Mouse (Mus musculus) midbrain, embryonic 10.5 days (tissue): ENCODE data around the gene Serpina6. TPM values are rescaled to one million over a fixed set of nuclear protein-coding genes. Genes with fewer than 3 reads are reported as not detected.
"Not testable (repeated sequence)": the region's sequence is repeated elsewhere in the genome, so short reads cannot be mapped to it uniquely, and the experiment has no call there.

Experiments used
- DNase-seq: peaks from one replicate; pipeline ENCODE4 v3.0.0-alpha.2; 2017; ENCODE audit warnings: low spot score
- H3K27ac ChIP-seq: fragments of 300-500 bp; sonication (generic); replicated peaks from 2 replicates; pipeline ENCODE4 v1.5.1; 2016; ENCODE audit warnings: mild to moderate bottlenecking
- H3K27me3 ChIP-seq: fragments of 300-500 bp; sonication (generic); 2 replicates; pipeline ENCODE4 v1.6.1; 2016; ENCODE audit warnings: low read depth, mild to moderate bottlenecking; ENCODE audit not compliant: poor library complexity, severe bottlenecking
- H3K36me3 ChIP-seq: fragments of 300-500 bp; sonication (generic); 2 replicates; pipeline ENCODE4 v1.6.1; 2016; ENCODE audit warnings: mild to moderate bottlenecking, moderate library complexity
- H3K4me1 ChIP-seq: fragments of 300-500 bp; sonication (generic); 2 replicates; pipeline ENCODE4 v1.6.1; 2016
- H3K4me3 ChIP-seq: fragments of 300-500 bp; sonication (generic); 2 replicates; pipeline ENCODE4 v1.5.1; 2016; ENCODE audit warnings: mild to moderate bottlenecking, moderate library complexity
- H3K9me3 ChIP-seq: fragments of 300-500 bp; sonication (generic); replicated peaks from 2 replicates; pipeline ENCODE4 v1.6.1; 2016; ENCODE audit warnings: mild to moderate bottlenecking
- WGBS: fragments of 180-500 bp; shearing (Covaris S2); methylation state at CpG from one replicate; pipeline ENCODE4 v1.1.7; 2016; 5-methylcytosine and 5-hydroxymethylcytosine counted together
- polyA plus RNA-seq: library from polyadenylated mRNA; unstranded; fragments of >200 nt; fragmentation: Nextera tagmentation; extraction: Ambion mirVana; gene quantifications from 2 replicates; pipeline ENCODE4 v1.2.1, GENCODE M21; 2016

Gene Serpina6
- polyA plus RNA-seq, 1 experiment from 2014 or later = not detected

GRCm38 (mm10) chr12:103676039-103676438 is 19.0 kb upstream of the Serpina6 start, which contains the start of gene Serpina16:
TSS of gene Serpina16 (minus strand) at chr12:103676139.
- DNase-seq = no peak
- Histone ChIP-seq H3K27ac (no peak within 1 kb of the TSS), H3K36me3 (no peaks in the 10 kb centered on the region), H3K4me3 (no peak within 1 kb of the TSS), H3K27me3 (no peaks in the 10 kb centered on the region), H3K4me1 (no peaks in the 10 kb centered on the region), H3K9me3 (no peaks in the 10 kb centered on the region)
- 100% methylated on average over 1 of the region's 1 CpGs for WGBS

- H3K36me3 ChIP-seq = no peaks in the 10 kb centered on the region
- 86% methylated on average over 2 of the region's 2 CpGs for WGBS
- no peaks in the 10 kb centered on the region for H3K27me3 ChIP-seq
- H3K9me3 ChIP-seq = no peaks in the 10 kb centered on the region
- no peak overlapping the region for H3K27ac ChIP-seq
- H3K4me3 ChIP-seq = no peak overlapping the region
- DNase-seq = no peak
- no peaks in the 10 kb centered on the region for H3K4me1 ChIP-seq
These were observed 16.2 kb upstream of the Serpina6 start for GRCm38 (mm10) chr12:103673179-103673578.

- Histone ChIP-seq H3K27me3 (no peaks in the 10 kb centered on the region), H3K4me3 (no peak overlapping the region), H3K36me3 (no peaks in the 10 kb centered on the region), H3K9me3 (no peaks in the 10 kb centered on the region), H3K27ac (no peak overlapping the region), H3K4me1 (no peaks in the 10 kb centered on the region)
- no peak for DNase-seq
- WGBS = 74% methylated on average over 3 of the region's 3 CpGs
These were observed 14.5 kb upstream of the Serpina6 start for GRCm38 (mm10) chr12:103671483-103671882.

DNA sequence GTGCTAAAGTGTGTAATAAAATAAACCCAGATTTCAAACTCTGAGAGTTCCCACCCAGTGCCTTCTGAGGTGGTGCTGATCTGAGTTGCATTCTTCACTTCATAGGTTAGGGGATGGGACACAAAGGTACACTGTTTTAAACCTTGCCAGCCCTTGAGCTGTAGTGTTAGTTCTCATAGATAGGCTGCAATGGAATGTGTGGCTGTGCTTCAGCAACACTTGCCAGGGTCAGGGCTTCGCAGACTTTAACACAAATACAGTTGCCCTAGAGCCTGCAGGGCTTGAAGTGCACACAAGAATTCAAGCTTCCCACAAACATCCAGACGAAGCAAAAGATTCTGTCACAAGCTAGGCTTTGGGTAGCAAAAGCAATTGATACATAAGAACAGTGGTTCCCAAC is 14.0 kb upstream of the Serpina6 start:
- no peak for DNase-seq
- Histone ChIP-seq H3K4me3 (no peak overlapping the region), H3K4me1 (no peaks in the 10 kb centered on the region), H3K36me3 (no peaks in the 10 kb centered on the region), H3K27ac (no peak overlapping the region), H3K27me3 (no peaks in the 10 kb centered on the region), H3K9me3 (0 out of 2 replicates have a peak, but pooled peaks cover 3% of the 10 kb centered on the region)
- 81% methylated on average over 2 of the region's 2 CpGs for WGBS

DNA sequence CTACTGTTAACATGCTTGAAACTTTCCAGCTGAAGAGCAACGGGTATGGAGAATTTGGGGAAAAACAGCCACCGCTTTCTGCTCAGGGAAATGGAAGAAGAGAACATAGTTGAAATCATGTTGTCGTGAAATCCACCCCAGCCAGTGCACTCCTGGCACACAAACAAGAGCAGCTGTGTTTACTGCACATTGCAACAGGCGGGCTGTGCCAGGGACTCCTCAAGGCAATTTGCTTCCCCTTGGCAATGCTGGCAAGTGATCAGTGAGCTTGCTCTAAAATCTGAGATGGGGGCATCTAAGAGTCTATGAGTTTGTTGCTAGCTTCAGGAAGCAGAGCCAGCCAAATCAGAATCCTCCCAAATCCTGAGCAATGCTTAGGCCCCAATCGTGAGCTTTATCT is 13.3 kb upstream of the Serpina6 start:
- Histone ChIP-seq H3K27ac (no peak overlapping the region), H3K36me3 (no peaks in the 10 kb centered on the region), H3K4me3 (no peak overlapping the region), H3K27me3 (no peaks in the 10 kb centered on the region), H3K9me3 (0 out of 2 replicates have a peak, but pooled peaks cover 4% of the 10 kb centered on the region), H3K4me1 (no peaks in the 10 kb centered on the region)
- DNase-seq = no peak
- WGBS = 87% methylated on average over 5 of the region's 5 CpGs

DNA sequence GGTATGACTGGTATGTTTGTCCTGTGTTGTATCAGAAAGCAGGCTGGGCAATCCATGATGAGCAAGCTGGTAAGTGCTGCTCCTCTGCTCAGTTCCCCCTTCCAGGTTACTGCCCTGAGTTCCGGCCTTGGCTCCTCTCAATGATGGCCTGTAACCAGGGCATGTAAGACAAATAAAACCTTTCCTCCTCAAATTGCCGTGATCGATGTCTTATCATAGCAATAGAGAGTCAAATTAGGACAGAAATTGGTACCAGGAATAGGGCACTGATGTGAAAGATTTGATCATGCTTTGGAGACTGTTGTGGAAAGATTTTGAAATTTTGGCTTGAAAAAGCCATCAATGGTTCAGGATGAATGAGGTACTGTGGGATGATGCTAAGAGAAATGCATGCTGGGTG is 8.3 kb upstream of the Serpina6 start:
- Histone ChIP-seq H3K4me3 (no peak overlapping the region), H3K27ac (no peak overlapping the region), H3K27me3 (no peaks in the 10 kb centered on the region), H3K36me3 (no peaks in the 10 kb centered on the region), H3K4me1 (no peaks in the 10 kb centered on the region), H3K9me3 (0 out of 2 replicates have a peak, but pooled peaks cover 4% of the 10 kb centered on the region)
- WGBS = 94% methylated on average over 3 of the region's 3 CpGs
- no peak for DNase-seq

DNA sequence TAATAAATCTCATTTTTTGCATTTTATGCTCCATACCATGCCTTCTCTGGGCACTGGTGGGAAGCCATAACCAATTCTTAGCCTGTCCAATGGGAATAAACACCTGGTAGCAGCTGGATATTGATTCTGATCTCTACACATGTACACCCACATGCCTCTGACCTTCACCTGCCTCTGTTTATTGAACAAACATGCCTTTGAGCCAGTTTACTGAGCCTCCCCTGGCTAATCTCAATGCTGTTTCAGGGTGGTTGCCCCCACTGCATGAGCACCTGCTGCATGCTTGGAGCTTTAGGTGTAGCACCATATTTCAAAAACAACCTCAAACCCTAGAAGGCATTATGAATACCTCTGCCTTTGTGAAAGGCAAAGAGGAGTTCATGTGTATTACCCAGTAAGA is 5.0 kb upstream of the Serpina6 start:
- H3K36me3 ChIP-seq, DNase-seq, H3K9me3 ChIP-seq, H3K4me3 ChIP-seq, H3K4me1 ChIP-seq, H3K27me3 ChIP-seq, H3K27ac ChIP-seq: not testable (repeated sequence)

GRCm38 (mm10) chr12:103660076-103660475 is 3.1 kb upstream of the Serpina6 start:
- Histone ChIP-seq H3K4me3 (no peak overlapping the region), H3K4me1 (no peaks in the 10 kb centered on the region), H3K27ac (no peak overlapping the region), H3K36me3 (no peaks in the 10 kb centered on the region), H3K9me3 (no peaks in the 10 kb centered on the region), H3K27me3 (no peaks in the 10 kb centered on the region)
- DNase-seq = no peak
- WGBS = 83% methylated on average over 5 of the region's 5 CpGs

- no peak for DNase-seq
- Histone ChIP-seq H3K4me1 (no peaks in the 10 kb centered on the region), H3K36me3 (no peaks in the 10 kb centered on the region), H3K27me3 (no peaks in the 10 kb centered on the region), H3K27ac (no peak overlapping the region), H3K4me3 (no peak overlapping the region), H3K9me3 (no peaks in the 10 kb centered on the region)
- 86% methylated on average over 2 of the region's 2 CpGs for WGBS
These were observed 2.2 kb upstream of the Serpina6 start for GRCm38 (mm10) chr12:103659171-103659570.

GRCm38 (mm10) chr12:103657991-103658390 is 979 bp upstream of the Serpina6 start:
- H3K4me3 ChIP-seq = no peak overlapping the region
- no peaks in the 10 kb centered on the region for H3K9me3 ChIP-seq
- no peaks in the 10 kb centered on the region for H3K36me3 ChIP-seq
- no peaks in the 10 kb centered on the region for H3K27me3 ChIP-seq
- no peaks in the 10 kb centered on the region for H3K4me1 ChIP-seq
- no peak for DNase-seq
- H3K27ac ChIP-seq = no peak overlapping the region
- 80% methylated on average over 10 of the region's 10 CpGs for WGBS

DNA sequence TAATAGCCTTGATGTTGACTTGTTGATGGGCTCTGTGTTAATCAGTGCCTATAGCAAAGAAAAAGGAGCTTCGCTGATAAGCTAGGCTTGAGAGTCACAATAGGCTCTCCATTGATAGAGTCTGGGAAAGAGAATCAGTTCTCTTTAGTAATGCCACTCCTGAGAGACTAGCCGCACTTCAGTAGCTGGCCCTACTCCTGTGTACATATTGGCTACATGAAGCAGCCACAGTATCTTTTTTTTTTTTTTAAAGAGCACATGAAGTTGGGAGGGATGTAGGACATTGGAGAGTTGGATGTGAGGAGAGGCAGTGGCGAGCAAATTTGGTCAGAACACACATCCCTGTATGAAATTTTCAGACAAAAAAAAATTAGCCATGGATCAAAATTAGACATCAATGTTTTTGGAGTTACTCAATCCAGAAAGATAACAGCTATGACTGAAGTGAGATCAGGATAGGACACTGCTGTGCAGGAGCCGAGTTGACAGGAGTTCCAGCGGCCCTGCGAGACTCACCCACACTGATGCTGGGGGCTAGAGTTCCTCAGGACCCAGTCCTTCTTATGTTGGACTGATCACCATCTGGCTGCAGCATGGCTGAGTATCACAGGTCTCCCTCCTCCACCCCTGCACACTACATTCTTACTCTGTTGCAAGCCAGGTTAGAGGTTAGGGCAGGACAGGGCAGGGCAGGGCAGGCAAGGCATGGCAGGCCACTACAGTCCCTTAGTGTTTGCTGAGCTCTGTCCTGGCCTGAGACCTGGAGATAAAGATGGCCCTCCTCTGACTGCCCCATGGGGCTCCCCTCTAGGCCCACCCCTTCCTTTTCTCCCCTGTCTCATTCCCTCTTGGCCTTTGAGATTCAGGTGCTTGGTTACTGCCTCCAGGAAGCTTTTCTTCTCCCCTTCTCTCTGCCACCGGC is 1.6 kb downstream of the Serpina6 start:
- Histone ChIP-seq H3K9me3 (no peaks in the 10 kb centered on the region), H3K4me3 (no peak overlapping the region), H3K4me1 (no peaks in the 10 kb centered on the region), H3K27ac (no peak overlapping the region), H3K36me3 (no peaks in the 10 kb centered on the region), H3K27me3 (no peaks in the 10 kb centered on the region)
- DNase-seq = no peak
- 89% methylated on average over 7 of the region's 7 CpGs for WGBS

- no peak for DNase-seq
- no peak overlapping the region for H3K27ac ChIP-seq
- no peaks in the 10 kb centered on the region for H3K27me3 ChIP-seq
- H3K4me3 ChIP-seq = no peak overlapping the region
- H3K9me3 ChIP-seq = no peaks in the 10 kb centered on the region
- H3K4me1 ChIP-seq = no peaks in the 10 kb centered on the region
- 87% methylated on average over 2 of the region's 2 CpGs for WGBS
- no peaks in the 10 kb centered on the region for H3K36me3 ChIP-seq
These were observed 3.2 kb downstream of the Serpina6 start for GRCm38 (mm10) chr12:103653836-103654235.

GRCm38 (mm10) chr12:103646314-103646713 is 10.7 kb downstream of the Serpina6 start:
- no peak overlapping the region for H3K4me3 ChIP-seq
- H3K9me3 ChIP-seq = no peaks in the 10 kb centered on the region
- no peaks in the 10 kb centered on the region for H3K27me3 ChIP-seq
- H3K27ac ChIP-seq = no peak overlapping the region
- 78% methylated on average over 2 of the region's 2 CpGs for WGBS
- H3K4me1 ChIP-seq = no peaks in the 10 kb centered on the region
- DNase-seq = no peak
- H3K36me3 ChIP-seq = no peaks in the 10 kb centered on the region
